Mouse (Mus musculus): Measurements from ENCODE around the gene Llgl1. TPM values are rescaled to one million over a fixed set of nuclear protein-coding genes. Genes with fewer than 3 reads are reported as not detected.

Llgl1 gene
- polyA plus RNA-seq, 1 experiment from 2014 or later = 22.7 TPM

- WGBS = 74% methylated on average over 9 of the region's 9 CpGs
- H3K9ac ChIP-seq (replicated peaks; ENCODE audit: low read depth) = no peak overlapping the region
- no peaks in the 10 kb centered on the region for H3K9me3 ChIP-seq (ENCODE audit: low read length)
- H3K4me2 ChIP-seq (replicated peaks; ENCODE audit: low read depth, low read length) = no peak overlapping the region
- no peak overlapping the region for H3K4me3 ChIP-seq (ENCODE audit: low read depth, low read length)
- TF ChIP-seq EP300 (IDR thresholded peaks at IDR 0.05) (no peak), CTCF (IDR thresholded peaks at IDR 0.05) (no peak)
- ATAC-seq (no peak), DNase-seq (ENCODE audit: low spot score) (peak; percentile 31)
- H3K4me1 ChIP-seq (ENCODE audit: insufficient read depth, low read depth, low read length) = peaks cover 13% of the 10 kb centered on the region; the same call in 1 of the 2 replicates
- 0 out of 2 replicates have a peak overlapping the region, but pooled peaks have one; percentile 34 for H3K27ac ChIP-seq (ENCODE audit: low read length)
- H3K36me3 ChIP-seq (ENCODE audit: insufficient read depth, low read length) = no peaks in the 10 kb centered on the region
- no peaks in the 10 kb centered on the region for H3K27me3 ChIP-seq (replicated peaks; ENCODE audit: insufficient read depth, low read length)
Measured at GRCm38 (mm10) chr11:60730169-60730568, 30.6 kb downstream of the Llgl1 start.

- no peak overlapping the region for H3K4me3 ChIP-seq (ENCODE audit: low read depth, low read length)
- no peaks in the 10 kb centered on the region for H3K9me3 ChIP-seq (ENCODE audit: low read length)
- WGBS = 91% methylated on average over 14 of the region's 14 CpGs
- H3K4me2 ChIP-seq (replicated peaks; ENCODE audit: low read depth, low read length) = no peak overlapping the region
- TF ChIP-seq CTCF (IDR thresholded peaks at IDR 0.05) (no peak), EP300 (IDR thresholded peaks at IDR 0.05) (no peak)
- H3K4me1 ChIP-seq (ENCODE audit: insufficient read depth, low read depth, low read length) = peaks cover 13% of the 10 kb centered on the region; the same call in 1 of the 2 replicates
- no peak for ATAC-seq
- no peak overlapping the region for H3K27ac ChIP-seq (ENCODE audit: low read length)
- no peak overlapping the region for H3K9ac ChIP-seq (replicated peaks; ENCODE audit: low read depth)
- H3K36me3 ChIP-seq (ENCODE audit: insufficient read depth, low read length) = no peaks in the 10 kb centered on the region
- H3K27me3 ChIP-seq (replicated peaks; ENCODE audit: insufficient read depth, low read length) = no peaks in the 10 kb centered on the region
- no peak for DNase-seq (ENCODE audit: low spot score)
Measured at GRCm38 (mm10) chr11:60731251-60731650, 31.7 kb downstream of the Llgl1 start.

- no peaks in the 10 kb centered on the region for H3K9me3 ChIP-seq (ENCODE audit: low read length)
- H3K36me3 ChIP-seq (ENCODE audit: insufficient read depth, low read length) = no peaks in the 10 kb centered on the region
- WGBS = 60% methylated on average over 2 of the region's 2 CpGs
- H3K9ac ChIP-seq (replicated peaks; ENCODE audit: low read depth) = no peak overlapping the region
- H3K27ac ChIP-seq (ENCODE audit: low read length) = no peak overlapping the region
- H3K27me3 ChIP-seq (replicated peaks; ENCODE audit: insufficient read depth, low read length) = no peaks in the 10 kb centered on the region
- TF ChIP-seq CTCF (IDR thresholded peaks at IDR 0.05) (no peak), EP300 (IDR thresholded peaks at IDR 0.05) (no peak)
- peaks cover 4% of the 10 kb centered on the region; the same call in 1 of the 2 replicates for H3K4me1 ChIP-seq (ENCODE audit: insufficient read depth, low read depth, low read length)
- no peak overlapping the region for H3K4me2 ChIP-seq (replicated peaks; ENCODE audit: low read depth, low read length)
- ATAC-seq = no peak
- peak; percentile 40 for DNase-seq (ENCODE audit: low spot score)
- H3K4me3 ChIP-seq (ENCODE audit: low read depth, low read length) = no peak overlapping the region
Measured at GRCm38 (mm10) chr11:60734206-60734605, 34.7 kb downstream of the Llgl1 start.

- no peaks in the 10 kb centered on the region for H3K27me3 ChIP-seq (replicated peaks; ENCODE audit: insufficient read depth, low read length)
- ATAC-seq (no peak), DNase-seq (ENCODE audit: low spot score) (no peak)
- no peaks in the 10 kb centered on the region for H3K4me1 ChIP-seq (ENCODE audit: insufficient read depth, low read depth, low read length)
- 65% methylated on average over 5 of the region's 5 CpGs for WGBS
- no peak overlapping the region for H3K4me2 ChIP-seq (replicated peaks; ENCODE audit: low read depth, low read length)
- H3K9ac ChIP-seq (replicated peaks; ENCODE audit: low read depth) = no peak overlapping the region
- H3K4me3 ChIP-seq (ENCODE audit: low read depth, low read length) = no peak overlapping the region
- H3K36me3 ChIP-seq (ENCODE audit: insufficient read depth, low read length) = 0 out of 2 replicates have a peak, but pooled peaks cover 3% of the 10 kb centered on the region
- no peak overlapping the region for H3K27ac ChIP-seq (ENCODE audit: low read length)
- peak; percentile 26 for TF ChIP-seq CTCF (IDR thresholded peaks at IDR 0.05)
- no peak for TF ChIP-seq EP300 (IDR thresholded peaks at IDR 0.05)
- H3K9me3 ChIP-seq (ENCODE audit: low read length) = no peaks in the 10 kb centered on the region
Measured at GRCm38 (mm10) chr11:60735191-60735590, 35.7 kb downstream of the Llgl1 start.

GRCm38 (mm10) chr11:60736491-60736890, 37.0 kb downstream of the Llgl1 start:
- ATAC-seq = no peak
- H3K36me3 ChIP-seq (ENCODE audit: insufficient read depth, low read length) = 0 out of 2 replicates have a peak, but pooled peaks cover 6% of the 10 kb centered on the region
- 87% methylated on average over 3 of the region's 3 CpGs for WGBS
- no peak overlapping the region for H3K4me2 ChIP-seq (replicated peaks; ENCODE audit: low read depth, low read length)
- H3K9me3 ChIP-seq (ENCODE audit: low read length) = no peaks in the 10 kb centered on the region
- no peak overlapping the region for H3K9ac ChIP-seq (replicated peaks; ENCODE audit: low read depth)
- H3K4me1 ChIP-seq (ENCODE audit: insufficient read depth, low read depth, low read length) = no peaks in the 10 kb centered on the region
- TF ChIP-seq EP300 (IDR thresholded peaks at IDR 0.05) (no peak), CTCF (IDR thresholded peaks at IDR 0.05) (no peak)
- H3K4me3 ChIP-seq (ENCODE audit: low read depth, low read length) = no peak overlapping the region
- no peaks in the 10 kb centered on the region for H3K27me3 ChIP-seq (replicated peaks; ENCODE audit: insufficient read depth, low read length)
- no peak overlapping the region for H3K27ac ChIP-seq (ENCODE audit: low read length)
- no peak for DNase-seq (ENCODE audit: low spot score)

GRCm38 (mm10) chr11:60737450-60737849, 37.9 kb downstream of the Llgl1 start:
- no peak for DNase-seq (ENCODE audit: low spot score)
- H3K9me3 ChIP-seq (ENCODE audit: low read length) = no peaks in the 10 kb centered on the region
- H3K9ac ChIP-seq (replicated peaks; ENCODE audit: low read depth) = no peak overlapping the region
- H3K27ac ChIP-seq (ENCODE audit: low read length) = no peak overlapping the region
- H3K4me2 ChIP-seq (replicated peaks; ENCODE audit: low read depth, low read length) = no peak overlapping the region
- H3K27me3 ChIP-seq (replicated peaks; ENCODE audit: insufficient read depth, low read length) = no peaks in the 10 kb centered on the region
- H3K36me3 ChIP-seq (ENCODE audit: insufficient read depth, low read length) = peaks cover 11% of the 10 kb centered on the region; the same call in 1 of the 2 replicates
- no peaks in the 10 kb centered on the region for H3K4me1 ChIP-seq (ENCODE audit: insufficient read depth, low read depth, low read length)
- TF ChIP-seq EP300 (IDR thresholded peaks at IDR 0.05) (no peak), CTCF (IDR thresholded peaks at IDR 0.05) (no peak)
- ATAC-seq = no peak
- H3K4me3 ChIP-seq (ENCODE audit: low read depth, low read length) = no peak overlapping the region

- Histone ChIP-seq H3K36me3 (ENCODE audit: insufficient read depth, low read length) (peaks cover 23% of the 10 kb centered on the region; the same call in 1 of the 2 replicates), H3K4me3 (ENCODE audit: low read depth, low read length) (no peak overlapping the region), H3K4me1 (ENCODE audit: insufficient read depth, low read depth, low read length) (no peaks in the 10 kb centered on the region), H3K4me2 (replicated peaks; ENCODE audit: low read depth, low read length) (no peak overlapping the region), H3K9me3 (ENCODE audit: low read length) (no peaks in the 10 kb centered on the region), H3K9ac (replicated peaks; ENCODE audit: low read depth) (no peak overlapping the region), H3K27ac (ENCODE audit: low read length) (no peak overlapping the region), H3K27me3 (replicated peaks; ENCODE audit: insufficient read depth, low read length) (no peaks in the 10 kb centered on the region)
- 82% methylated on average over 3 of the region's 3 CpGs for WGBS
- ATAC-seq (no peak), DNase-seq (ENCODE audit: low spot score) (no peak)
- TF ChIP-seq EP300 (IDR thresholded peaks at IDR 0.05) (no peak), CTCF (IDR thresholded peaks at IDR 0.05) (no peak)
Measured at GRCm38 (mm10) chr11:60740321-60740720, 40.8 kb downstream of the Llgl1 start.
